Mouse (Mus musculus): ENCODE results near the gene Efna2.
A peak's percentile ranks its signal among the peaks of the same experiment; 100 is the strongest.

Gene Efna2

DNA sequence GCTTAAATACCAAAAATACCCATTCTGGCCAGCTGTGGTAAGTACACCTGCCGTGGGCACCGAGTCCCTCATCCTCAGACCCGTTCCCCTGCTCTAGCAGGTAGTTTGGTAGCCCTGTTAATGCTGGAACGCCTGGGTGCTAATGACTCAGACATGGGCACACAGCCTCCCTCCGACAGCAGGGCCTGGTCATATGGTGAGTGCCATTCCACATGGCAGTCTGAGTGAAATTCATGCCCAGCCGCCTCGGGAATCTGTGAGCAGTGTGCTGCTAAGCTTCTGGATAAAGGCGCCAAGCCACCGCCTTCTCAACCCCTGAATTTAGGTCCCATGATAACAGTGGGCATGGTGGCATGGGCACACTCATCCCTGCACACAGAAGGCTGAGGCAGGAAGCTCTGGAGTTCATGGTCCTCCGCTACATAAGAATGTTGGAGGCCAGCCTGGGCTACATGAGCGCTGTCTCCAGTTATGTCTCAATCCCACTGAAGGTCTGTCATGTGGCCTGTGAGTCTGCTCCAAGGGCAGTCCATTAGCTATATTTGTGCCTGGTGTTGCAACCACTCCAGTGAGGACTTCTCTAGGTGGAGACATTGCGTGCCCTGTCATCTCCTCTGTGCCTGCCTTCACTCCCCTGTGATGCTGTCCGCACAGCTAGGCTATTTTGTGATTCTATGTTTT, 57.0 kb downstream of the Efna2 start:
- peak; percentile 60 to 73 for DNase-seq

- DNase-seq, result no peak
Measured at GRCm38 (mm10) chr10:80237020-80237419, 57.7 kb downstream of the Efna2 start.

GRCm38 (mm10) chr10:80238306-80238705, 59.0 kb downstream of the Efna2 start:
- peak in 1 of 2 experiments; percentile 52 for DNase-seq

Data from cerebellum, postnatal 25 days (tissue).